Comparison of ENCODE assay signal across 11 mouse cellular contexts in genomic region chr14:41425393-41426075, GRCm38 (mm10). TPM values are rescaled to one million over a fixed set of nuclear protein-coding genes. Genes with fewer than 3 reads are reported as not detected.
DNase-seq lines count a peak whose midpoint lies in the region; ATAC-seq and TF ChIP-seq lines count a peak whose summit lies in the region.
"Not testable (repeated sequence)": the region's sequence is repeated elsewhere in the genome, so short reads cannot be mapped to it uniquely, and the experiment has no call there.
"Had no signal": no experiment of that assay in that cellular context is flagged by ENCODE, and none has a peak within 500 bp of the region (broad histone marks: within the 10 kb centered on the region; RNA-seq: fewer than 3 reads in every experiment).

No protein-coding gene starts in this region.

- ATAC-seq in hindbrain, embryonic 12.5 days (ENCODE audit: low FRiP score); kidney, postnatal 0 days (replicated peaks; ENCODE audit: low FRiP score, low read depth); limb, embryonic 13.5 days (ENCODE audit: low FRiP score, low read depth); midbrain, embryonic 12.5 days (ENCODE audit: low FRiP score, low read depth); stomach, embryonic 15.5 days (ENCODE audit: insufficient read depth, low FRiP score, low read depth): not testable (repeated sequence)

- not testable (repeated sequence) for H3K4me1 ChIP-seq in hindbrain, embryonic 12.5 days; kidney, postnatal 0 days (replicated peaks; ENCODE audit: insufficient read depth, low read length); limb, embryonic 13.5 days; midbrain, embryonic 12.5 days; stomach, embryonic 15.5 days

- H3K4me2 ChIP-seq in hindbrain, embryonic 12.5 days (replicated peaks), result peak overlapping the region; percentile 34
- H3K4me2 ChIP-seq in kidney, postnatal 0 days (ENCODE audit: low read length), result not testable (repeated sequence)
- H3K4me2 ChIP-seq in limb, embryonic 13.5 days (replicated peaks), result peak overlapping the region; percentile 34
- peak overlapping the region; percentile 31 for H3K4me2 ChIP-seq in midbrain, embryonic 12.5 days (replicated peaks)
- H3K4me2 ChIP-seq in stomach, embryonic 15.5 days, result peak overlapping the region; percentile 23; the same call in 1 of the 2 replicates

- not testable (repeated sequence) for H3K27ac ChIP-seq in gastrocnemius, adult 2 months; hindbrain, embryonic 12.5 days; kidney, postnatal 0 days; limb, embryonic 13.5 days; midbrain, embryonic 12.5 days (replicated peaks); stomach, embryonic 15.5 days

- TF ChIP-seq CTCF in gastrocnemius, adult 2 months (IDR thresholded peaks at IDR 0.05), result not testable (repeated sequence)
- TF ChIP-seq CTCF in kidney, postnatal 0 days (IDR thresholded peaks at IDR 0.05; ENCODE audit: low read depth), result peak; percentile 45; the same call in 1 of the 2 replicates

- not testable (repeated sequence) for H3K27me3 ChIP-seq in hindbrain, embryonic 12.5 days; kidney, postnatal 0 days (ENCODE audit: insufficient read depth, low read length); limb, embryonic 13.5 days; midbrain, embryonic 12.5 days; stomach, embryonic 15.5 days (replicated peaks)

- not testable (repeated sequence) for H3K9ac ChIP-seq in hindbrain, embryonic 12.5 days; kidney, postnatal 0 days (ENCODE audit: low read depth, low read length); limb, embryonic 13.5 days; midbrain, embryonic 12.5 days (replicated peaks); stomach, embryonic 15.5 days

- H3K9me3 ChIP-seq in hindbrain, embryonic 12.5 days (replicated peaks); kidney, postnatal 0 days (replicated peaks; ENCODE audit: low read length); limb, embryonic 13.5 days; midbrain, embryonic 12.5 days; stomach, embryonic 15.5 days: not testable (repeated sequence)

- DNase-seq in NIH3T3 (ENCODE audit: low read depth), result peak; percentile 0
- peak; percentile 38 for DNase-seq in embryo, embryonic 10.5 days (ENCODE audit: low spot score)
- DNase-seq in gastrocnemius, adult 2 months, result peak; percentile 12
- DNase-seq in kidney, postnatal 0 days (ENCODE audit: low spot score), result not testable (repeated sequence)

- H3K36me3 ChIP-seq in hindbrain, embryonic 12.5 days; kidney, postnatal 0 days (ENCODE audit: insufficient read depth, low read length); limb, embryonic 13.5 days; midbrain, embryonic 12.5 days; stomach, embryonic 15.5 days: not testable (repeated sequence)

- H3K4me3 ChIP-seq in gastrocnemius, adult 2 months; hindbrain, embryonic 12.5 days; kidney, postnatal 0 days (replicated peaks; ENCODE audit: low read depth, low read length); limb, embryonic 13.5 days; midbrain, embryonic 12.5 days; stomach, embryonic 15.5 days (replicated peaks): not testable (repeated sequence)

- intact Hi-C loops in gastrocnemius, adult 2 months (cut with DNase I), result not testable (repeated sequence)

- 22% methylated on average over 13 of the region's 16 CpGs for WGBS in hindbrain, embryonic 12.5 days
- WGBS in kidney, postnatal 0 days, result 9% methylated on average over 13 of the region's 16 CpGs
- 23% methylated on average over 13 of the region's 16 CpGs for WGBS in limb, embryonic 13.5 days
- WGBS in midbrain, embryonic 12.5 days, result 14% methylated on average over 12 of the region's 16 CpGs
- 16% methylated on average over 14 of the region's 16 CpGs for WGBS in stomach, embryonic 15.5 days

RNA-seq across cellular contexts. Expression of gene Gm6482, which starts 17.5 kb away (rescaled TPM):
- not detected for total RNA-seq in gastrocnemius, adult 2 months (2021)
- polyA plus RNA-seq in hindbrain, embryonic 12.5 days (2016; fragmentation: Nextera tagmentation; extraction: Ambion mirVana), result not detected in 2 replicates
- not detected in 2 replicates for polyA plus RNA-seq in kidney, postnatal 0 days (2015; fragmentation: Nextera tagmentation; extraction: Ambion mirVana)
- not detected in 2 replicates for polyA plus RNA-seq in limb, embryonic 13.5 days (2015; fragmentation: Nextera tagmentation; extraction: Ambion mirVana)
- polyA plus RNA-seq in midbrain, embryonic 12.5 days (2016; fragmentation: Nextera tagmentation; extraction: Ambion mirVana), result not detected in 2 replicates
- polyA plus RNA-seq in stomach, embryonic 15.5 days (2015; fragmentation: Nextera tagmentation; extraction: Ambion mirVana), result not detected in 2 replicates
- total RNA-seq: gastrocnemius, postnatal 25 days had no signal
- polyA plus RNA-seq: large intestine, adult 2 months; liver, embryonic 13.5 days had no signal

RNA-seq across cellular contexts. Expression of gene Gm7954, which starts 27.8 kb away (rescaled TPM):
- total RNA-seq in gastrocnemius, adult 2 months (2021), result not detected
- not detected in 2 replicates for polyA plus RNA-seq in hindbrain, embryonic 12.5 days (2016; fragmentation: Nextera tagmentation; extraction: Ambion mirVana)
- polyA plus RNA-seq in kidney, postnatal 0 days (2015; fragmentation: Nextera tagmentation; extraction: Ambion mirVana), result not detected in 2 replicates
- not detected in 2 replicates for polyA plus RNA-seq in limb, embryonic 13.5 days (2015; fragmentation: Nextera tagmentation; extraction: Ambion mirVana)
- polyA plus RNA-seq in midbrain, embryonic 12.5 days (2016; fragmentation: Nextera tagmentation; extraction: Ambion mirVana), result not detected in 2 replicates
- polyA plus RNA-seq in stomach, embryonic 15.5 days (2015; fragmentation: Nextera tagmentation; extraction: Ambion mirVana), result not detected in 2 replicates
- total RNA-seq: gastrocnemius, postnatal 25 days had no signal
- polyA plus RNA-seq: large intestine, adult 2 months; liver, embryonic 13.5 days had no signal

RNA-seq across cellular contexts. Expression of gene Gm7945, which starts 39.4 kb away (rescaled TPM):
- total RNA-seq in gastrocnemius, adult 2 months (2021), result not detected
- polyA plus RNA-seq in hindbrain, embryonic 12.5 days (2016; fragmentation: Nextera tagmentation; extraction: Ambion mirVana), result not detected in 2 replicates
- polyA plus RNA-seq in kidney, postnatal 0 days (2015; fragmentation: Nextera tagmentation; extraction: Ambion mirVana), result not detected in 2 replicates
- not detected in 2 replicates for polyA plus RNA-seq in limb, embryonic 13.5 days (2015; fragmentation: Nextera tagmentation; extraction: Ambion mirVana)
- not detected in 2 replicates for polyA plus RNA-seq in midbrain, embryonic 12.5 days (2016; fragmentation: Nextera tagmentation; extraction: Ambion mirVana)
- not detected in 2 replicates for polyA plus RNA-seq in stomach, embryonic 15.5 days (2015; fragmentation: Nextera tagmentation; extraction: Ambion mirVana)
- total RNA-seq: gastrocnemius, postnatal 25 days had no signal
- polyA plus RNA-seq: large intestine, adult 2 months; liver, embryonic 13.5 days had no signal
